Mouse (Mus musculus) neural tube, embryonic 12.5 days (tissue): ENCODE results near the gene Gm49322. TPM values are rescaled to one million over a fixed set of nuclear protein-coding genes. Genes with fewer than 3 reads are reported as not detected.

Source experiments
- ATAC-seq: fragments of 200-750 bp; cut with Nextera tagmentation; 2 replicates; pipeline ENCODE4 v1.8.0; 2017; ENCODE audit warnings: low read depth, mild to moderate bottlenecking, moderate TSS enrichment, moderate library complexity; ENCODE audit not compliant: low FRiP score
- H3K27ac ChIP-seq: fragments of 300-500 bp; sonication (generic); 2 replicates; pipeline ENCODE4 v1.5.1; 2016
- H3K27me3 ChIP-seq: fragments of 300-500 bp; sonication (generic); replicated peaks from 2 replicates; pipeline ENCODE4 v1.6.1; 2016; ENCODE audit warnings: mild to moderate bottlenecking
- H3K36me3 ChIP-seq: fragments of 300-500 bp; sonication (generic); 2 replicates; pipeline ENCODE4 v1.6.1; 2016; ENCODE audit warnings: mild to moderate bottlenecking
- H3K4me1 ChIP-seq: fragments of 300-500 bp; sonication (generic); 2 replicates; pipeline ENCODE4 v1.6.1; 2016
- H3K4me2 ChIP-seq: fragments of 300-500 bp; sonication (generic); replicated peaks from 2 replicates; pipeline ENCODE4 v1.6.1; 2016; ENCODE audit warnings: mild to moderate bottlenecking
- H3K4me3 ChIP-seq: fragments of 300-500 bp; sonication (generic); 2 replicates; pipeline ENCODE4 v1.5.1; 2016
- H3K9ac ChIP-seq: fragments of 300-500 bp; sonication (generic); 2 replicates; pipeline ENCODE4 v1.6.1; 2016; ENCODE audit warnings: mild to moderate bottlenecking
- H3K9me3 ChIP-seq: fragments of 300-500 bp; sonication (generic); 2 replicates; pipeline ENCODE4 v1.6.1; 2016; ENCODE audit warnings: mild to moderate bottlenecking
- WGBS: fragments of 180-500 bp; shearing (Covaris S2); methylation state at CpG from one replicate; pipeline ENCODE4 v1.1.7; 2016; 5-methylcytosine and 5-hydroxymethylcytosine counted together
- polyA plus RNA-seq: library from polyadenylated mRNA; unstranded; fragments of >200 nt; fragmentation: Nextera tagmentation; extraction: Ambion mirVana; gene quantifications from 2 replicates; pipeline ENCODE4 v1.2.1, GENCODE M21; 2016

Gm49322 gene
- polyA plus RNA-seq, 1 experiment from 2014 or later, result 6.0 TPM

DNA sequence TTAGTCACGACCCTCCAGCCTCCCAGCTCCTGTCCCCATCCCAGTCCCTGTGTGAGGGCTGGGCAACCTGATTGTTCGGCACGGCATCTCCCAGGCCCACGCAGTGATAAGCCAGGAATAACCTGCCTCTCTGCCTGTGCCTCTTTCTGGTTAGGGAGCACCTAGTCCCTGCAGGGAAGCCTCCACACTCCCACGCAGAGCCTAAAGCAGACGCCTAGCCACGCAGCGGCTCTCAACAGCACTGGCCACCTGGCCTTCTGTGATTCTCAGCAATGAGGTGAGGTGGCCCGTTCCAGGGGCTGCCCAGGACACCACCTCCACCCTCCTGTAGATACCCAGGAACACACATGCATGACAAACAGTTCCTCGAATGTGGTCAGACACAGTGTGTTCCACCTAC, 44.6 kb downstream of the Gm49322 start:
- H3K36me3 ChIP-seq, result peaks cover 40% of the 10 kb centered on the region
- H3K9ac ChIP-seq, result no peak overlapping the region
- H3K4me2 ChIP-seq, result no peak overlapping the region
- no peaks in the 10 kb centered on the region for H3K9me3 ChIP-seq
- no peak overlapping the region for H3K27ac ChIP-seq
- no peak for ATAC-seq
- no peaks in the 10 kb centered on the region for H3K27me3 ChIP-seq
- H3K4me3 ChIP-seq, result no peak overlapping the region
- WGBS, result 91% methylated on average over 10 of the region's 10 CpGs
- H3K4me1 ChIP-seq, result peaks cover 18% of the 10 kb centered on the region

DNA sequence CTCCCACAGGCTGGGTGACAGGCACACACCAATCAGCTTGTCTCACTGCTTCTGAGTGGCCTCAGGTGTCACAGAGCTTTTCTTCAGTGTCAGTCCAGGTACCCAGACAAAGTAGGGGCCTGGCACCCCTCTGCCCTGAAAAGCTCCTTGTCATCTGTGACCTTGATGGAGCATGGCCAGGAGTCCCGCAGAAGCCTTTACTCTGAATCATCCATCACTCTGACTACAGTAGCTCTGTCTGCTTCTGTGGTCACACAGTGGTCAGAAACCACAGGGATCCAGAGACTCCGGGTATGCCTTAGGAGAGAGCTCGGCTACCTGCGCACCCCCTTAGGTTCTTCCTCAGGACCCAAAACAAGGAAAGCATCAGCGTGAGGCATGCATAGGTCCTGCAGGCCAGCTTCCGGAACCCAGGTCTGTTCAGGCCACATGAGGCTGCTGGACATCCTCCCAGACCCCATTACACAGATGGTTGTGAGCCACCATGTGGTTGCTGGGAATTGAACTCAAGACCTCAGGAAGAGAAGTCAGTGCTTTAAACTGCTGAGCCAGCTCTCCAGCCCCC, 47.4 kb downstream of the Gm49322 start:
- Histone ChIP-seq H3K9ac (no peak overlapping the region), H3K4me3 (no peak overlapping the region), H3K4me1 (peaks cover 29% of the 10 kb centered on the region), H3K36me3 (peaks cover 13% of the 10 kb centered on the region), H3K9me3 (no peaks in the 10 kb centered on the region), H3K27me3 (no peaks in the 10 kb centered on the region), H3K27ac (no peak overlapping the region), H3K4me2 (no peak overlapping the region)
- WGBS, result 89% methylated on average over 6 of the region's 6 CpGs
- no peak for ATAC-seq

DNA sequence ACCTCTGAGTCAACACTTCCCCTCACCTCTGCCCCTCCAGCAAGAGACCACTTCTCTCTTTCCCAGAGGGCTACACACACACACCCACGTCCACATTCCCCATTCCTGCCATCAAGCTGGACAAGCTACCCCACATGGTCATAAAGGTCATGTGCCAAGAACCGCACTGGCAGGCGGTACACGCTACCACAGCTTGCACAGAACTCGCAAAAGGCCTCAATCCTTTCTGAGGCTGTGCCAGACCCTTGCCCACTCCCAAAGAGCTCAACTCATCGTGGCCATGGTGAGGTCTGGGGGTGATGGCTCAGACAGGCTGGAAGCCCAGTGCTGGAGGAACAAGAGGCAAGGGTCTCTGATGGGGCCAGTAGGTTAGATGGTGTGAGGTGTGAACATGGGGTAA, 49.0 kb downstream of the Gm49322 start:
- H3K4me3 ChIP-seq, result no peak overlapping the region
- no peak for ATAC-seq
- no peaks in the 10 kb centered on the region for H3K9me3 ChIP-seq
- H3K36me3 ChIP-seq, result peaks cover 6% of the 10 kb centered on the region
- H3K4me2 ChIP-seq, result peak overlapping the region; percentile 98
- no peaks in the 10 kb centered on the region for H3K27me3 ChIP-seq
- peak overlapping the region; percentile 23; the same call in 1 of the 2 replicates for H3K9ac ChIP-seq
- no peak overlapping the region for H3K27ac ChIP-seq
- peaks cover 24% of the 10 kb centered on the region for H3K4me1 ChIP-seq
- WGBS, result 90% methylated on average over 6 of the region's 6 CpGs

DNA sequence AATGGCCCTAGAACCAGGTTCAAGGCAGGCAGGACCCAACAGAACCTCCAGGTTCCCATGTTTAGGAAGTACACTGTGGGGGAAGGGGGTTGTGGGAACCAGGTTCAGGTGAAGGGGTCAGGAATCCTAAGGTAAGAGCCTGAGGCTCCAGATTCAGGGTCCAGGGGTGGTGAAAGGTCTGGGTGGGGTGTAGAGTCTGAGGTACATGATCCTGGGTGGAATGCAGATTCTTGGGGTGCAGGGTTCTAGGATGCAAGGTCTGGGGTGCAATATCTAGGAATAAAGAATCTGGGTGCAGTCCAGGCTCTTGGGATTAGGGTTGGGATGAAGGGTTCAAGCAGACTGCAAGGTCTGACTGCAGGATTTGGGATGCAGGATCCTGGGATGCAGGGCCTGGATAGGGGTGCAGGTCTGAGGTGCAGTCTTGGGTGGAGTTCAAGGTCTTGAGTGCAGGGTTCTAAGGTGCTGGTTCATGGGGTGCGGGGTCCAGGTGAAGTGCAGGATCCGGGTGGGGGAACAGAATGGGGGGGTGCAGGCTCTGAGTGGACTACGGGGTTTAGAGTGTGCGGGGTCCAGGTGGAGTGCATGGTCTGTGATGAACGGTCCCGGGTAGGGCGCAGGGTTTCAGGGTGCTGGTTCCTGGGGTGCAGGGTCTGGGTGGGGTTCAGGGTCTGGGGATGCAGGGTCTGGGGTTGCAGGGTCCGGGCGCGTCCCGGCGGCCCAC, 49.7 kb downstream of the Gm49322 start:
- H3K9ac ChIP-seq, result peak overlapping the region; percentile 96
- WGBS, result 4% methylated on average over 12 of the region's 12 CpGs
- peak overlapping the region; percentile 95 for H3K4me3 ChIP-seq
- H3K27ac ChIP-seq, result peak overlapping the region; percentile 58
- H3K36me3 ChIP-seq, result peaks cover 6% of the 10 kb centered on the region
- H3K27me3 ChIP-seq, result no peaks in the 10 kb centered on the region
- peak; percentile 60 for ATAC-seq
- peaks cover 24% of the 10 kb centered on the region for H3K4me1 ChIP-seq
- H3K4me2 ChIP-seq, result peak overlapping the region; percentile 98
- no peaks in the 10 kb centered on the region for H3K9me3 ChIP-seq

DNA sequence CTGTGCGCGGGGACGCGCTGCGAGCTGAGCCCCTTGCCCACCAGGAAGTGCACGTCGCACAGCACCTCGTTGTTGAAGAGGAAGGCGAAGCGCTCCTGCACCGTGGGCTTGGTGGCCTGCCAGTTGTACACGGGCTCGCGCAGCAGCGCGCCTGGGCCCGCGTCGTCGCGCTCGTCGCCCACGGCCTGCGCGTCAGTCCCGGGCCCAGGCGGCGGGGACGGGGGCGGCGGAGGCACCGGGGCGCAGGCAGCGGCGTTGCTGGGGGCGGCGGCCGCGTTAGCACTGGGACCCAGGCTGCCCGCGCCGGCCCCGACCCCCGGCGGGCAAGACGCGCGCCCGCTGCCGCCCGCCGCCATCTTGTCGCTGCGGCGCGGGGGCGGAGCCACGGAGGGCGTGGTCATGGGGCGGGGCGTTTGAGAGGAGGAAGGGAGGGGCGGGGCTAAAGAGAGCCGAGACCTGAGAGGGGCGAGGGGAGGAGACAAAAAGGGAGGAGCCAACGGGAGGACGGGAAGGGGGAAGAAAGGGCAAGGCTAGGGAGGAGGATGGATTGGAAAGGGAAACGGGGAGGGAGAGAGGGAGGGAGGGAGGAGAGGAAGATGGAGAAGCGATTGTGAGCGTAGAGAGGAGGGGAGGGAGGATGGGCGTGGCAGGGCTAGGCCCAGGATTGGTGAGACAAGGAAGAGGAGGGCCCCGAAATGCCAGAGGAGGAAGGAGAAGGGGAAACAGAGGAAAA, 50.5 kb downstream of the Gm49322 start:
- Histone ChIP-seq H3K27me3 (no peaks in the 10 kb centered on the region), H3K9ac (peak overlapping the region; percentile 96), H3K4me3 (peak overlapping the region; percentile 95), H3K4me2 (peak overlapping the region; percentile 98), H3K36me3 (peaks cover 6% of the 10 kb centered on the region), H3K4me1 (peaks cover 24% of the 10 kb centered on the region), H3K27ac (peak overlapping the region; percentile 58), H3K9me3 (no peaks in the 10 kb centered on the region)
- peak; percentile 78 for ATAC-seq
- under 1% methylated on average over 71 of the region's 72 CpGs for WGBS

DNA sequence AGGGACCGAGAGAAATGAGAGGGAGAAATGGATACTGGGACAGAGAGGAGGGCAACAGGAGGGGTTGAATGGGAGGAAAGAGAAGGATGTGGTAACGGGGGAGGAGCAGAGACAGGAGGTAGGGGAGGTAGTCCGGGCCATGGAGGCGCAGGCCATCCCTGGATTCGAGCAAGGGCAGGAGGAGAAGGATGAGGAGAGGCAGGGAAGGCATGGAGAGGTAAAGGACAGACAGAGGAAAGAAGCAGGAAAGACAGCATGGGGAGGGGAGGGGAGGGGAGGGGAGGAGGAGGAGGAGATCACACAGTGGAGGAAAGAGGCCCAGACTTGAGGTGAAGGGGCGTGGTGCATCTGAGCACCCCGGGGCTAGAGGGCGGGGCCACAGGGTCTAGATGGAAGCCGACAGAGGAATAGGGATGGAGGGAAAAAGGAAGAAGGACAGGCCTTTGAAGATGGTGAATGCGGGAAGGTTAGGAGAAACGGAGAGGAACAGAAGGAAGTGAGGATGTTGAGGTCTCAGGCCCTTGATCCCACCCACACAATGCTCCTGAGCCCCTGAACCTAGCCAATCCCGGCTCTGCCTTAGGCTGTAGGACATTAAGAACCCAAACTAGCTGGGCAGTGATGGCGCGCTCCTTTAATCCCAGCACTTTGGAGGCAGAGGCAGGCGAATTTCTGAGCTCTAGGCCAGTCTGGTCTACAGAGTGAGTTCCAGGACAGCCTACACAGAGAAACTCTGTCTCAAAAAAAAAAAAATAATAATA, 51.2 kb downstream of the Gm49322 start, which contains the start of gene Btbd2:
TSS of gene Btbd2 (minus strand) at position 209 of the 761 bp plus-strand sequence.
- peak within 1 kb of the TSS; percentile 95 for H3K4me3 ChIP-seq
- peak; percentile 63 for ATAC-seq
- H3K9me3 ChIP-seq, result no peaks in the 10 kb centered on the region
- WGBS, result 15% methylated on average over 15 of the region's 15 CpGs
- peak within 1 kb of the TSS; percentile 98 for H3K4me2 ChIP-seq
- H3K4me1 ChIP-seq, result peaks cover 24% of the 10 kb centered on the region
- no peaks in the 10 kb centered on the region for H3K27me3 ChIP-seq
- peak within 1 kb of the TSS; percentile 96 for H3K9ac ChIP-seq
- peak within 1 kb of the TSS; percentile 58 for H3K27ac ChIP-seq
- peaks cover 4% of the 10 kb centered on the region for H3K36me3 ChIP-seq

DNA sequence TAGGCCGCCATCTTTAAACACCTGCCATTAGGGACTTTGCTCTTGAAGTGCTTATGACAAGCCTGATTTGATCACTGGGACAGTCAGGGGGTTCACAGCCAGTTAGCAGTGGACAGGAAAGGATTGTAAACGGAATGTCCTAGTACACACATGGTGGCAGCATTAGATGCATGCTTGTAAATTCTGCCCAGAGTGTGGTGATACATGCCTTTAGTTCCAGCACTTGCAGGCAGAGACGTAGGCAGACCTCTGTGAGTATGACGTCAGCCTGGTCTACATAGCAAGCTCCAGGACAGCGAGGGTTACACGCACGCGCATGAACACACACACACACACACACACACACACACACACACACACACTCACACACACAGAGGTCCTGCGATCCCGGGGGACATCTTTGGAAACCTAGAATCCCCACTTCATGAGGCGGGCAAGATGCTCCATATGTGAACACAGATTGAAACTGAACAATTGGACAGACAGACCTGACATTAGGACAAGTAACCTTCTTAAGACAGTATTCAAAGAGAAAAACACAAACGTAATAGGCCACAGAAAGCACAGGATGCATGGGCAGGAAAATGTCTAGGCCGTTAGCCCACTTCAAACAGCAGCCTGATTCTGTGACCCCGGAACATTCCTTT, 52.5 kb downstream of the Gm49322 start:
- no peaks in the 10 kb centered on the region for H3K36me3 ChIP-seq
- H3K4me3 ChIP-seq, result no peak overlapping the region
- H3K9ac ChIP-seq, result no peak overlapping the region
- no peak for ATAC-seq
- H3K4me2 ChIP-seq, result no peak overlapping the region
- no peak overlapping the region for H3K27ac ChIP-seq
- no peaks in the 10 kb centered on the region for H3K27me3 ChIP-seq
- WGBS, result 89% methylated on average over 14 of the region's 14 CpGs
- H3K4me1 ChIP-seq, result peaks cover 29% of the 10 kb centered on the region
- H3K9me3 ChIP-seq, result no peaks in the 10 kb centered on the region

DNA sequence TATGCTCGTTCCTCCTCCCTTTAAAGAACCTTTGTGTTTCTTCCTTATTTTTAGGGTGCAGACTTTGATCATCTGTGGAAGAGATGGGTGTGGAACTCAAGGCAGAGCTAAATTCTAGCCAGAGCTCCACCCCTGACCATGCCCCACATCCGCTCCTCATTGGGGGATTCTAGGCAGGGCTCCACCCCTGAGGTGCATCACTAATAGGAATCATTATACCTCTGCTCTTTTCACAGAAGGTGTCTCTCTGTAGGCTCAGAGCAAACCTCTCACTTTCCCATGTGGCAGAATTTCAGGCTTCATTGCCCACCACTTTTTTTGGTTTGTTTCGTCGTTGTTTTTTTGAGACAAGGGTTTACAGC, 53.0 kb downstream of the Gm49322 start:
- H3K9me3 ChIP-seq, result no peaks in the 10 kb centered on the region
- no peak overlapping the region for H3K9ac ChIP-seq
- 68% methylated on average over 4 of the region's 4 CpGs for WGBS
- H3K4me1 ChIP-seq, result peaks cover 32% of the 10 kb centered on the region
- no peaks in the 10 kb centered on the region for H3K27me3 ChIP-seq
- no peak overlapping the region for H3K27ac ChIP-seq
- H3K4me3 ChIP-seq, result no peak overlapping the region
- ATAC-seq, result no peak
- H3K4me2 ChIP-seq, result no peak overlapping the region
- no peaks in the 10 kb centered on the region for H3K36me3 ChIP-seq

DNA sequence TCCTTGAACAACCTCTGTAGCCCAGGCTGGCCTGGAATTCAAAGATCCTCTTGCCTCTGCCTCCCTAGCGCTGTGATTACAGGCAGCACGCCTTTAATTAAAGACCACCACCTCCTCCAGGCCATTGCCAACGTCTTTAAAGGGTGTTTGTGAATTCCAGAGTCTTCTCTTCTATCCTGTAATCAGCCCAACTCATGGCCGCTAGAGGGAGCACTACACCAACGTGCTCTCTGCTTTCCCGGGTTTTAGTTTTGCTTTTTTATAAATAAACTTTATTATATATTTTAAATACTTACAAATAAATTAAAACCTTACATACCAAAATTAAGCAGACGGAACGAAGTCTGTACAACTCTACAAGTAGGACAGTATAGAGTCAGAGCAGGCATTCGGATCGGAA, 53.4 kb downstream of the Gm49322 start:
- Histone ChIP-seq H3K27ac (no peak overlapping the region), H3K4me2 (no peak overlapping the region), H3K9me3 (no peaks in the 10 kb centered on the region), H3K9ac (no peak overlapping the region), H3K27me3 (no peaks in the 10 kb centered on the region), H3K4me1 (peaks cover 30% of the 10 kb centered on the region), H3K4me3 (no peak overlapping the region), H3K36me3 (no peaks in the 10 kb centered on the region)
- no peak for ATAC-seq
- 18% methylated on average over 10 of the region's 10 CpGs for WGBS

DNA sequence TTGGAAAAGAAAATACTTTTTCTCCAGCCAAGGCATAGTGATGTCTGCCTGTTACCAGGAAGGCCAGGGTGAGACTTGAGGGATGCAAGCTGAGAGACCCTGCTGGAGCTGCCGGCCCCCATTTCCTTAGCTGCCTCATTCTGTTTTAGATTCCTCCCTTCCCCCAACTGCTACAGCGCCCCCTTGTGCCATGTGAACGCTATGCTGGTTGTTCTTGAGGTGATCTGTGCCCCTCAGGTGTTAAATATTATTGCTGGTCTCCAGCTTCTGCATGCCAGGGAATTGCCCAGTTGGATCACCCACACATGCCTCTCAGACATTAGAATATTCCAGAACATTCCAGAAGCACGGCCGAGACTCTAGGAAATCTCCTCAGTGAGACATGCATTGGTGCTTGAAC, 55.3 kb downstream of the Gm49322 start:
- WGBS, result 37% methylated on average over 5 of the region's 5 CpGs

DNA sequence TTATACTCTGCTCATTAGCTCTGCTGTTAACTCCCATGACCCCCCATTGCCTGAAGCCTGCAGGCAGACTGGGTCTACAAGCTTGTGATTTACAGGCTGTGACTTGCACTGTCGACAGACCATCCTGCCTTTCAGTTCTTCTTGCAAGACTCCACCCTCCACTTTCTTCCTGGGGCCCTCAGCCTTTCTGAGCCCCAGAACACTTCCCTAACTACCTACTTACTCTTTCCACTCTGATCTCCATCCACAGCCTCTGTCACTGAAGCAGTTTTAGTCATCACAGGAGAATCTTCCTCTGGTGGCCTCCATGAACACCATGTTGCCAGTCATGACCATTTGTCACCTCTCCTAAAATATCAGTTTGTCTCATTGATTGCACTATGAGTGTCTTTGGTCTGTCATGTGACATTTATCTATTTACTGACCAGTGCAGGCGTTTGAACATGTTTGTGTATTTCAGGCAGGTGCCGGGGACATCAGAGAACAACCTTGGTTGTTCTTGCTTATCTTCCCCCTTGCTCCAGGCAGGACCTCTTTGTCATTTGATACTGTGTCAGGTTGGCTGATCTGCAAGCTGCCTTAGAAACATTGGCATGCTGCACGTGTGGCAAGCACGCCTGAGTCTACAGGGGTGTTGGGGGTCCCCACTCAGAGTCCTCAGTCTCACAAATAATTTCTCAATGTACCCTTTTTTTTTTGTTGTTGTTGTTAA, 57.8 kb downstream of the Gm49322 start:
- Histone ChIP-seq H3K4me2 (no peak overlapping the region), H3K36me3 (peaks cover 34% of the 10 kb centered on the region), H3K4me1 (peaks cover 21% of the 10 kb centered on the region), H3K27ac (no peak overlapping the region), H3K4me3 (no peak overlapping the region), H3K9me3 (no peaks in the 10 kb centered on the region), H3K27me3 (no peaks in the 10 kb centered on the region), H3K9ac (no peak overlapping the region)
- no peak for ATAC-seq
- 56% methylated on average over 5 of the region's 5 CpGs for WGBS

More for the DNA sequence above, 55.3 kb downstream of the Gm49322 start:
- Histone ChIP-seq H3K36me3 (peaks cover 9% of the 10 kb centered on the region), H3K27ac (no peak overlapping the region), H3K9ac (no peak overlapping the region), H3K9me3 (no peaks in the 10 kb centered on the region), H3K4me3 (no peak overlapping the region), H3K4me1 (peaks cover 27% of the 10 kb centered on the region), H3K27me3 (no peaks in the 10 kb centered on the region), H3K4me2 (no peak overlapping the region)
- no peak for ATAC-seq
